Mouse (Mus musculus): ENCODE measurements at regions not wholly inside any gene's neighbourhood (a gene's known extent, or its start where the extent isn't known, plus 50 kb on each side); places are given as distances from the start of the nearest gene placed in this dataset.
"Not testable (repeated sequence)": the region's sequence is repeated elsewhere in the genome, so short reads cannot be mapped to it uniquely, and the experiment has no call there.

GRCm38 (mm10) chr7:137684826-137685225 lies 247.4 kb downstream of the Glrx3 start:
- no peaks in the 10 kb centered on the region for H3K27me3 ChIP-seq (ENCODE audit: control insufficient read depth, insufficient read depth, low read length)
- no peak overlapping the region for H3K27ac ChIP-seq (ENCODE audit: insufficient read depth, low read depth, low read length)
- no peak overlapping the region for H3K4me3 ChIP-seq (ENCODE audit: low read depth, low read length)
- no peak for TF ChIP-seq POLR2A (IDR thresholded peaks at IDR 0.05; ENCODE audit: low read depth, low read length)
- TF ChIP-seq CTCF (IDR thresholded peaks at IDR 0.05; ENCODE audit: extremely low read depth, insufficient read length, insufficient replicate concordance, low read depth, low read length): no peak
- no peaks in the 10 kb centered on the region for H3K4me1 ChIP-seq (ENCODE audit: control insufficient read depth, insufficient read depth, insufficient read length, low read length)
- WGBS: 72% methylated on average over 6 of the region's 6 CpGs
- no peaks in the 10 kb centered on the region for H3K36me3 ChIP-seq (ENCODE audit: control insufficient read depth, insufficient read depth, low read length)

GRCm38 (mm10) chr7:137685320-137685719 lies 247.9 kb downstream of the Glrx3 start:
- no peak overlapping the region for H3K27ac ChIP-seq (ENCODE audit: insufficient read depth, low read depth, low read length)
- H3K27me3 ChIP-seq (ENCODE audit: control insufficient read depth, insufficient read depth, low read length): no peaks in the 10 kb centered on the region
- no peaks in the 10 kb centered on the region for H3K36me3 ChIP-seq (ENCODE audit: control insufficient read depth, insufficient read depth, low read length)
- H3K4me1 ChIP-seq (ENCODE audit: control insufficient read depth, insufficient read depth, insufficient read length, low read length): no peaks in the 10 kb centered on the region
- TF ChIP-seq POLR2A (IDR thresholded peaks at IDR 0.05; ENCODE audit: low read depth, low read length) (no peak), CTCF (IDR thresholded peaks at IDR 0.05; ENCODE audit: extremely low read depth, insufficient read length, insufficient replicate concordance, low read depth, low read length) (no peak)
- no peak overlapping the region for H3K4me3 ChIP-seq (ENCODE audit: low read depth, low read length)
- 35% methylated on average over 6 of the region's 6 CpGs for WGBS

- H3K36me3 ChIP-seq (ENCODE audit: control insufficient read depth, insufficient read depth, low read length): no peaks in the 10 kb centered on the region
- no peak overlapping the region for H3K4me3 ChIP-seq (ENCODE audit: low read depth, low read length)
- no peak overlapping the region for H3K27ac ChIP-seq (ENCODE audit: insufficient read depth, low read depth, low read length)
- TF ChIP-seq CTCF (IDR thresholded peaks at IDR 0.05; ENCODE audit: extremely low read depth, insufficient read length, insufficient replicate concordance, low read depth, low read length): no peak
- no peak for TF ChIP-seq POLR2A (IDR thresholded peaks at IDR 0.05; ENCODE audit: low read depth, low read length)
- H3K4me1 ChIP-seq (ENCODE audit: control insufficient read depth, insufficient read depth, insufficient read length, low read length): no peaks in the 10 kb centered on the region
- 79% methylated on average over 5 of the region's 5 CpGs for WGBS
- no peaks in the 10 kb centered on the region for H3K27me3 ChIP-seq (ENCODE audit: control insufficient read depth, insufficient read depth, low read length)
These were observed 259.4 kb downstream of the Glrx3 start for GRCm38 (mm10) chr7:137696831-137697230.

- WGBS: 32% methylated on average over 6 of the region's 6 CpGs
These were observed 261.1 kb downstream of the Glrx3 start for GRCm38 (mm10) chr7:137698501-137698900.

GRCm38 (mm10) chr7:137712862-137713261 lies 275.4 kb downstream of the Glrx3 start:
- Histone ChIP-seq H3K36me3 (ENCODE audit: control insufficient read depth, insufficient read depth, low read length) (no peaks in the 10 kb centered on the region), H3K4me1 (ENCODE audit: control insufficient read depth, insufficient read depth, insufficient read length, low read length) (no peaks in the 10 kb centered on the region), H3K4me3 (ENCODE audit: low read depth, low read length) (no peak overlapping the region), H3K27ac (ENCODE audit: insufficient read depth, low read depth, low read length) (no peak overlapping the region), H3K27me3 (ENCODE audit: control insufficient read depth, insufficient read depth, low read length) (no peaks in the 10 kb centered on the region)
- no peak for TF ChIP-seq POLR2A (IDR thresholded peaks at IDR 0.05; ENCODE audit: low read depth, low read length)
- TF ChIP-seq CTCF (IDR thresholded peaks at IDR 0.05; ENCODE audit: extremely low read depth, insufficient read length, insufficient replicate concordance, low read depth, low read length): no peak
- WGBS: 70% methylated on average over 9 of the region's 9 CpGs

More at GRCm38 (mm10) chr7:137698501-137698900, 261.1 kb downstream of the Glrx3 start:
- not testable (repeated sequence) for H3K27me3 ChIP-seq (ENCODE audit: control insufficient read depth, insufficient read depth, low read length); H3K4me1 ChIP-seq (ENCODE audit: control insufficient read depth, insufficient read depth, insufficient read length, low read length); H3K27ac ChIP-seq (ENCODE audit: insufficient read depth, low read depth, low read length); H3K4me3 ChIP-seq (ENCODE audit: low read depth, low read length); H3K36me3 ChIP-seq (ENCODE audit: control insufficient read depth, insufficient read depth, low read length)

- no peak overlapping the region for H3K27ac ChIP-seq (ENCODE audit: insufficient read depth, low read depth, low read length)
- H3K27me3 ChIP-seq (ENCODE audit: control insufficient read depth, insufficient read depth, low read length): no peaks in the 10 kb centered on the region
- WGBS: 60% methylated on average over 3 of the region's 3 CpGs
- TF ChIP-seq POLR2A (IDR thresholded peaks at IDR 0.05; ENCODE audit: low read depth, low read length) (no peak), CTCF (IDR thresholded peaks at IDR 0.05; ENCODE audit: extremely low read depth, insufficient read length, insufficient replicate concordance, low read depth, low read length) (no peak)
- H3K4me1 ChIP-seq (ENCODE audit: control insufficient read depth, insufficient read depth, insufficient read length, low read length): no peaks in the 10 kb centered on the region
- no peak overlapping the region for H3K4me3 ChIP-seq (ENCODE audit: low read depth, low read length)
- no peaks in the 10 kb centered on the region for H3K36me3 ChIP-seq (ENCODE audit: control insufficient read depth, insufficient read depth, low read length)
These were observed 276.4 kb downstream of the Glrx3 start for GRCm38 (mm10) chr7:137713856-137714255.

GRCm38 (mm10) chr7:137714318-137714962 lies 277.0 kb downstream of the Glrx3 start:
- Histone ChIP-seq H3K4me3 (ENCODE audit: low read depth, low read length) (no peak overlapping the region), H3K27ac (ENCODE audit: insufficient read depth, low read depth, low read length) (no peak overlapping the region), H3K4me1 (ENCODE audit: control insufficient read depth, insufficient read depth, insufficient read length, low read length) (no peaks in the 10 kb centered on the region), H3K36me3 (ENCODE audit: control insufficient read depth, insufficient read depth, low read length) (no peaks in the 10 kb centered on the region), H3K27me3 (ENCODE audit: control insufficient read depth, insufficient read depth, low read length) (no peaks in the 10 kb centered on the region)
- TF ChIP-seq CTCF (IDR thresholded peaks at IDR 0.05; ENCODE audit: extremely low read depth, insufficient read length, insufficient replicate concordance, low read depth, low read length): no peak
- TF ChIP-seq POLR2A (IDR thresholded peaks at IDR 0.05; ENCODE audit: low read depth, low read length): no peak
- 54% methylated on average over 12 of the region's 12 CpGs for WGBS

All from small intestine, adult 2 months (tissue).